Mouse (Mus musculus) neural tube, embryonic 15.5 days (tissue): ENCODE measurements around the gene Pts. TPM values are rescaled to one million over a fixed set of nuclear protein-coding genes. Genes with fewer than 3 reads are reported as not detected.
A peak's percentile ranks its signal among the peaks of the same experiment; 100 is the strongest.

Source experiments
- ATAC-seq: fragments of 200-750 bp; cut with Nextera tagmentation; 2 replicates; pipeline ENCODE4 v1.8.0; 2017; ENCODE audit warnings: mild to moderate bottlenecking, moderate TSS enrichment, moderate library complexity; ENCODE audit not compliant: low FRiP score
- H3K27ac ChIP-seq: fragments of 300-500 bp; sonication (generic); replicated peaks from 2 replicates; pipeline ENCODE4 v1.5.1; 2015; ENCODE audit warnings: mild to moderate bottlenecking, inconsistent platforms
- H3K27me3 ChIP-seq: fragments of 300-500 bp; sonication (generic); replicated peaks from 2 replicates; pipeline ENCODE4 v1.6.1; 2015; ENCODE audit warnings: inconsistent platforms
- H3K36me3 ChIP-seq: fragments of 300-500 bp; sonication (generic); 2 replicates; pipeline ENCODE4 v1.6.1; 2015; ENCODE audit warnings: inconsistent platforms
- H3K4me1 ChIP-seq: fragments of 300-500 bp; sonication (generic); 2 replicates; pipeline ENCODE4 v1.6.1; 2015; ENCODE audit warnings: inconsistent platforms
- H3K4me2 ChIP-seq: fragments of 300-500 bp; sonication (generic); 2 replicates; pipeline ENCODE4 v1.6.1; 2015; ENCODE audit warnings: inconsistent platforms, mild to moderate bottlenecking, moderate library complexity
- H3K4me3 ChIP-seq: fragments of 300-500 bp; sonication (generic); replicated peaks from 2 replicates; pipeline ENCODE4 v1.5.1; 2015; ENCODE audit warnings: mild to moderate bottlenecking, inconsistent platforms
- H3K9ac ChIP-seq: fragments of 300-500 bp; sonication (generic); replicated peaks from 2 replicates; pipeline ENCODE4 v1.6.1; 2015; ENCODE audit warnings: mild to moderate bottlenecking, inconsistent platforms
- H3K9me3 ChIP-seq: fragments of 300-500 bp; sonication (generic); replicated peaks from 2 replicates; pipeline ENCODE4 v1.6.1; 2016; ENCODE audit warnings: inconsistent platforms
- WGBS: fragments of 180-500 bp; shearing (Covaris S2); methylation state at CpG from one replicate; pipeline ENCODE4 v1.1.7; 2015; ENCODE audit warnings: mixed read lengths; 5-methylcytosine and 5-hydroxymethylcytosine counted together
- polyA plus RNA-seq: library from polyadenylated mRNA; unstranded; fragments of >200 nt; fragmentation: Nextera tagmentation; extraction: Ambion mirVana; gene quantifications from 2 replicates; pipeline ENCODE4 v1.2.1, GENCODE M21; 2015

Pts gene
- polyA plus RNA-seq, 1 experiment from 2014 or later: 109 TPM

- Histone ChIP-seq H3K9me3 (no peaks in the 10 kb centered on the region), H3K4me2 (peak overlapping the region; percentile 32), H3K27ac (no peak overlapping the region), H3K36me3 (no peaks in the 10 kb centered on the region), H3K4me1 (peaks cover 8% of the 10 kb centered on the region), H3K9ac (no peak overlapping the region), H3K27me3 (no peaks in the 10 kb centered on the region), H3K4me3 (no peak overlapping the region)
- 10% methylated on average over 10 of the region's 10 CpGs for WGBS
- no peak for ATAC-seq
These were observed 43.0 kb downstream of the Pts start for GRCm38 (mm10) chr9:50485521-50485920.

- Histone ChIP-seq H3K36me3 (no peaks in the 10 kb centered on the region), H3K4me3 (no peak overlapping the region), H3K4me1 (peaks cover 13% of the 10 kb centered on the region), H3K27me3 (no peaks in the 10 kb centered on the region), H3K9me3 (no peaks in the 10 kb centered on the region), H3K9ac (no peak overlapping the region), H3K4me2 (no peak overlapping the region), H3K27ac (no peak overlapping the region)
- ATAC-seq: no peak
- 85% methylated on average over 8 of the region's 8 CpGs for WGBS
These were observed 45.8 kb downstream of the Pts start for GRCm38 (mm10) chr9:50482743-50483142.

GRCm38 (mm10) chr9:50479476-50479875, 49.0 kb downstream of the Pts start:
- 0 out of 2 replicates have a peak, but pooled peaks cover 5% of the 10 kb centered on the region for H3K4me1 ChIP-seq
- H3K9ac ChIP-seq: no peak overlapping the region
- H3K9me3 ChIP-seq: no peaks in the 10 kb centered on the region
- H3K27ac ChIP-seq: no peak overlapping the region
- H3K4me3 ChIP-seq: no peak overlapping the region
- WGBS: 61% methylated on average over 8 of the region's 8 CpGs
- no peaks in the 10 kb centered on the region for H3K36me3 ChIP-seq
- no peak for ATAC-seq
- H3K4me2 ChIP-seq: no peak overlapping the region
- no peaks in the 10 kb centered on the region for H3K27me3 ChIP-seq

- ATAC-seq: no peak
- Histone ChIP-seq H3K36me3 (no peaks in the 10 kb centered on the region), H3K9me3 (no peaks in the 10 kb centered on the region), H3K9ac (no peak overlapping the region), H3K4me1 (0 out of 2 replicates have a peak, but pooled peaks cover 5% of the 10 kb centered on the region), H3K4me2 (no peak overlapping the region), H3K27me3 (no peaks in the 10 kb centered on the region), H3K27ac (no peak overlapping the region), H3K4me3 (no peak overlapping the region)
- WGBS: 20% methylated on average over 5 of the region's 5 CpGs
These were observed 49.7 kb downstream of the Pts start for GRCm38 (mm10) chr9:50478826-50479225.

- ATAC-seq: no peak
- no peak overlapping the region for H3K4me2 ChIP-seq
- H3K36me3 ChIP-seq: no peaks in the 10 kb centered on the region
- no peak overlapping the region for H3K9ac ChIP-seq
- no peak overlapping the region for H3K4me3 ChIP-seq
- H3K9me3 ChIP-seq: no peaks in the 10 kb centered on the region
- no peak overlapping the region for H3K27ac ChIP-seq
- no peaks in the 10 kb centered on the region for H3K27me3 ChIP-seq
- 0 out of 2 replicates have a peak, but pooled peaks cover 5% of the 10 kb centered on the region for H3K4me1 ChIP-seq
- WGBS: 88% methylated on average over 9 of the region's 9 CpGs
These were observed 51.3 kb downstream of the Pts start for GRCm38 (mm10) chr9:50477270-50477669.

- H3K27ac ChIP-seq: no peak overlapping the region
- H3K9ac ChIP-seq: no peak overlapping the region
- H3K4me1 ChIP-seq: 0 out of 2 replicates have a peak, but pooled peaks cover 5% of the 10 kb centered on the region
- H3K4me2 ChIP-seq: no peak overlapping the region
- no peaks in the 10 kb centered on the region for H3K27me3 ChIP-seq
- 70% methylated on average over 7 of the region's 7 CpGs for WGBS
- ATAC-seq: no peak
- H3K4me3 ChIP-seq: no peak overlapping the region
- no peaks in the 10 kb centered on the region for H3K9me3 ChIP-seq
- H3K36me3 ChIP-seq: no peaks in the 10 kb centered on the region
These were observed 51.9 kb downstream of the Pts start for GRCm38 (mm10) chr9:50476651-50477050.

GRCm38 (mm10) chr9:50475745-50476144, 52.8 kb downstream of the Pts start:
- Histone ChIP-seq H3K9ac (no peak overlapping the region), H3K27me3 (no peaks in the 10 kb centered on the region), H3K9me3 (no peaks in the 10 kb centered on the region), H3K36me3 (no peaks in the 10 kb centered on the region), H3K4me1 (0 out of 2 replicates have a peak, but pooled peaks cover 5% of the 10 kb centered on the region), H3K4me3 (no peak overlapping the region), H3K27ac (no peak overlapping the region), H3K4me2 (no peak overlapping the region)
- WGBS: 68% methylated on average over 8 of the region's 8 CpGs
- ATAC-seq: no peak

GRCm38 (mm10) chr9:50475318-50475717, 53.2 kb downstream of the Pts start:
- WGBS: 86% methylated on average over 7 of the region's 7 CpGs
- H3K9me3 ChIP-seq: no peaks in the 10 kb centered on the region
- no peak overlapping the region for H3K4me2 ChIP-seq
- H3K9ac ChIP-seq: no peak overlapping the region
- no peak overlapping the region for H3K27ac ChIP-seq
- H3K4me1 ChIP-seq: 0 out of 2 replicates have a peak, but pooled peaks cover 5% of the 10 kb centered on the region
- no peak for ATAC-seq
- no peaks in the 10 kb centered on the region for H3K36me3 ChIP-seq
- no peaks in the 10 kb centered on the region for H3K27me3 ChIP-seq
- no peak overlapping the region for H3K4me3 ChIP-seq

Other genes starting within 250 kb of the Pts start
- gene Rpl10-ps3, start 183.8 kb downstream of the Pts start, polyA plus RNA-seq: 134 and 170 TPM in 2 replicates
- gene Plet1, start 34.2 kb downstream of the Pts start, polyA plus RNA-seq: 0.72 and 2.1 TPM in 2 replicates
- gene Il18, start 26.1 kb upstream of the Pts start, polyA plus RNA-seq: 16.8 and 18.2 TPM in 2 replicates
- 0.15 and 0.41 TPM in 2 replicates for gene Bco2, start 26.5 kb upstream of the Pts start, polyA plus RNA-seq
- 0.23 and 0.24 TPM in 2 replicates for gene Tex12, start 32.6 kb upstream of the Pts start, polyA plus RNA-seq
- gene Sdhd, start 75.1 kb upstream of the Pts start, polyA plus RNA-seq: 298 and 311 TPM in 2 replicates
- 341 and 407 TPM in 2 replicates for gene Timm8b, start 75.2 kb upstream of the Pts start, polyA plus RNA-seq
- 4.1 and 4.6 TPM in 2 replicates for gene Pih1d2, start 88.6 kb upstream of the Pts start, polyA plus RNA-seq
- 18.0 and 18.1 TPM in 2 replicates for gene Nkapd1, start 88.7 kb upstream of the Pts start, polyA plus RNA-seq
- gene Dlat, start 131.1 kb upstream of the Pts start, polyA plus RNA-seq: 58.6 and 61.7 TPM in 2 replicates
- 28.3 and 30.4 TPM in 2 replicates for gene Dixdc1, start 210.8 kb upstream of the Pts start, polyA plus RNA-seq
- 2.3 and 3.3 TPM in 2 replicates for gene 2310030G06Rik, start 217.8 kb upstream of the Pts start, polyA plus RNA-seq
- gene Cryab, start 222.6 kb upstream of the Pts start, polyA plus RNA-seq: 24.7 and 28.2 TPM in 2 replicates
- 4.9 and 6.6 TPM in 2 replicates for gene Hspb2, start 223.6 kb upstream of the Pts start, polyA plus RNA-seq
- 9.0 and 10.8 TPM in 2 replicates for gene Fdxacb1, start 239.5 kb upstream of the Pts start, polyA plus RNA-seq
- gene Alg9, start 246.3 kb upstream of the Pts start, polyA plus RNA-seq: 53.9 and 62.9 TPM in 2 replicates
- gene 1110032A03Rik, start 246.8 kb upstream of the Pts start, polyA plus RNA-seq: 50.9 and 58.4 TPM in 2 replicates